Mouse (Mus musculus) lung, adult 2 months (tissue): ENCODE data around the gene Uba1.

ENCODE experiments used
- CTCF ChIP-seq: fragments of 200-500 bp; IDR thresholded peaks from 2 replicates; pipeline ENCODE4 v1.5.1; 2011; ENCODE audit warnings: mild to moderate bottlenecking, low read length, control low read depth; ENCODE audit not compliant: insufficient read depth
- POLR2A ChIP-seq: fragments of 200-500 bp; IDR thresholded peaks from 2 replicates; pipeline ENCODE4 v1.6.1; 2011; ENCODE audit warnings: low read depth, mild to moderate bottlenecking, control low read depth, low read length, borderline replicate concordance; ENCODE audit errors: extremely low read depth

GRCm38 (mm10) chrX:20688068-20688547 is 30.0 kb downstream of the Uba1 start:
- TF ChIP-seq CTCF, result no peak
- peak; percentile 68; the same call in 1 of the 2 replicates for TF ChIP-seq POLR2A
